Comparison of ENCODE assay signal across 8 mouse cellular contexts in genomic region chr11:71674319-71674718, GRCm38 (mm10).
DNase-seq lines count a peak whose midpoint lies in the region; ATAC-seq lines count a peak whose summit lies in the region.

No protein-coding gene starts in this region.

- no peak for ATAC-seq in CD4-positive, CD25-positive, alpha-beta regulatory T cell, adult 4 months

- peak; percentile 29 for DNase-seq in CD4-positive, CD25-positive, alpha-beta regulatory T cell, adult 2 months (ENCODE audit: low read depth, low spot score)
- DNase-seq in 416B (ENCODE audit: low read depth) = peak; percentile 24
- peak; percentile 76 for DNase-seq in brain, adult 2 months (ENCODE audit: low read depth, low spot score)
- peak; percentile 59 to 67 for DNase-seq in frontal cortex, postnatal 25 days (ENCODE audit: low spot score in 2 of 2)
- DNase-seq in layer of hippocampus, adult 9-10 months (ENCODE audit: low spot score) = peak; percentile 37
- DNase-seq in lung, postnatal 36 days = peak; percentile 74
- peak; percentile 31 for DNase-seq in testis, postnatal 14 days (ENCODE audit: low spot score)

Comparison
In these comparisons a context has a peak if more than half of its experiments do, and no peak if none do; other contexts are left out.
1. DNase-seq: peak in every context shown above with its lines; median percentile 76 in brain, adult 2 months; 74 in lung, postnatal 36 days; 63 in frontal cortex, postnatal 25 days; 37 in layer of hippocampus, adult 9-10 months; 31 in testis, postnatal 14 days; 29 in CD4-positive, CD25-positive, alpha-beta regulatory T cell, adult 2 months; 24 in 416B.